Mouse (Mus musculus): ENCODE results near the gene Evi5l. TPM values are rescaled to one million over a fixed set of nuclear protein-coding genes. Genes with fewer than 3 reads are reported as not detected.
A peak's percentile ranks its signal among the peaks of the same experiment; 100 is the strongest.

Evi5l gene
- total RNA-seq, 2 experiments from 2014 or later = 13.5 to 16.9 TPM

DNA sequence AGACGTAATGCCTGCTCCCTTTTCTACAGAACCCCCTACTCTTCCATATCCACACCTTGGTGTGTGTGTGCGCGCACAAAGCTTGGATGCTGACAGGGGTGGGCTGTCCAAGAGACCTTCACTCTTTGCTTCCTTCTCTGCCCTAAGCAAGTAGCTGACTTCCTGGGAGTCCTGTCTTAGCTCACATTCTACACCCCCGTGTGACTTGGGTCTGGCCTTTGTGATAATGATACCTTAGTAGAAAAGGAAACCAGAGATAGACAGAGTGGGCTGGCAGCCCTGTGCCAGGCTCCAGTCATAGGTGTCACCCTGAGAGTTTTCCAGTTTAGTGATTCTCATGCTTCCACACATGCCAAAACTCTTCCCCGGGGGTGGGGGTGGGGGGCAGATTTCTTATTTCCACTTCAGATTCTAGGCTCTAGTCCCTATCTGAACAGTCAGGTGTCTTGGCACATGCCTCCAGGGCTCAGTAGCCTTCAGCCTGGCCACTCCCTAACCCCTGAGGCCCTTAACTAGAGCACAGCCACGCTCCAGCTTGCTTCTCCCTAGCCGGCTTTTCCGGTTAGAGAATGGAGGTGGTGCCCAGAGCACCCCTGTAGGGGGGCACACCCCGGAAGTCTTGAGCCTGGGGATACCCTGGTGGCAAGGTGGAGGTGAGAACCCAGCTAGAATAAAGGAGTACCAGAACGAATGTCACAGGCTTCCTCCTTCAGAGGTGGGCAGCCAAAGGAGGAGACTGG, 64.4 kb downstream of the Evi5l start:
- no peak for TF ChIP-seq CTCF (IDR thresholded peaks at IDR 0.05)
- intact Hi-C loops (cut with DNase I) = no loop called here
- DNase-seq = no peak
- Histone ChIP-seq H3K4me3 (no peak overlapping the region), H3K27ac (no peak overlapping the region)

DNA sequence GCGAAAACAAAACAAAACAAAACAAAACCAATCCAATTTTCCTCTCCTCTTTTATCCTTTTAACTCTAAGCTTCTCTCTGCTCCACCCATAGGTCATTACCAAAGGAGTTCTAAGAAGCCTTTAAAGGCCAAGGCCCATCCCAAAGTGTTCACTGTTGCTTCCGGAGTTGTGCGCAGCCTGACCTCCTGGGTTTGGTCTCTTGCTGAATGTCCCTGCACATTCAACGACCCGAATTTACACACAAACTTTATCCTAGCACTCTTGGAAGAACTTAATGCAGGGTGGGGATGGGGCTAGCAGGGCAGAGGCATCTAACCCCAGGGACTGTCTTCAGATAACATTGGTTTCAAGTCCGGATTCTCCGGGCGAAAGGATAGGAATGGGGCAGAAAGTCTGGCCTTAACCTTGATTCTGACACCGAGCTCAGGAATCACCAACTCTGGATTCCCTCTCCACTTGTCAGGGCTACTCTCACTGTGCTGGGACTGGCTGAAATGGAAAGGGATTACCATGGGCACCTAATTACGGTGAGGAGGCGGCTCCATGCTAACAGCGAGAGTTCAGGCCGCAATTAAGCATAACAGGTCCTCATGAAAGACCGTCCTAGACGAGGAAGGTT, 71.6 kb downstream of the Evi5l start:
- intact Hi-C loops (cut with DNase I) = loop anchor here (2.0 to 5.0 kb wide), 3 partner anchors 37 to 439 kb away; partner anchors contain the start of gene Timm44
- DNase-seq = no peak
- no peak for TF ChIP-seq CTCF (IDR thresholded peaks at IDR 0.05)
- Histone ChIP-seq H3K4me3 (peak overlapping the region; percentile 77), H3K27ac (peak overlapping the region; percentile 96)

DNA sequence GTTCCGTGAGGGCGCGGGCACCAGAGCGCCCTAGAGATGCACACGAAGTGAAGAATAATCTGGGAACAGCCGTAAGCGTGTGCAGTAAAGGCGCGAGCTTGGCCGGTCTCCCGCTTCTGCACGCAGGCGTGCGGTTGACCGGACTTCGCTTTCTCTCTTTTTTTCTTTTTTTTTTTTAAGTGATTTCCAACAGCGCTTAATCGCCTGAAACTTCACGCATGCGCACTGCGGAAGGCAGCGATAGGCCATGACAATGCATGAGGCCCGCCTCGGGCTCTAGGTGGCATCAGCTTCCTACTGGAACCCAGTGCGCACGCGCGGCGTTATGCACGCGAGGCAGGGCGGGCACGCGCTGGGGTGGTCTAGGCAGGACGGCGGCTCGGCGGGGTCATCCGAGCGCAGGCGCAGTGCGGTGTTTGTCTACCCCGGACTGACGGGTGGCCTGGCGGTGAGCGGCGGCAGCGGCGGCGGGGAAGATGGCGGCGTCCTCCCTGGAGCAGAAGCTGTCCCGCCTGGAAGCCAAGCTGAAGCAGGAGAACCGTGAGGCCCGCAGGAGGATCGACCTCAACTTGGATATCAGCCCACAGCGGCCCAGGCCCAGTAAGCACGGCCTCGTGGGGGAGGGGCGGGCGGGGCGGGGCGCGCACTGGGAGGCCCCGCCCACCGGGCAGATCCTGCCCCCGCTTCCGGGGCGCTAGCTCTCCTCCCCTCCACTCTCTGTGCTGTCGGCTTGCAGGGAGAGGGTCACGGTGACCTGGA, 72.2 kb downstream of the Evi5l start, which contains the start of the genes Map2k7 and Gm49320:
Gene Map2k7, plus strand, starts transcription at position 307 of the 759 bp plus-strand sequence.
Gene Gm49320, plus strand, starts transcription at position 432 of the 759 bp plus-strand sequence.
- Histone ChIP-seq H3K4me3 (peak within 1 kb of the TSS; percentile 77), H3K27ac (peak within 1 kb of the TSS; percentile 96)
- peak; percentile 62 for TF ChIP-seq CTCF (IDR thresholded peaks at IDR 0.05)
- intact Hi-C loops (cut with DNase I) = loop anchor here (2.0 to 5.0 kb wide), 3 partner anchors 36 to 439 kb away; partner anchors contain the start of gene Timm44
- DNase-seq = peak; percentile 100

GRCm38 (mm10) chr8:4239193-4239890, 73.0 kb downstream of the Evi5l start:
- intact Hi-C loops (cut with DNase I) = loop anchor here (2.0 to 5.0 kb wide), 3 partner anchors 35 to 438 kb away; partner anchors contain the start of gene Timm44
- TF ChIP-seq CTCF (IDR thresholded peaks at IDR 0.05) = no peak
- no peak for DNase-seq

DNA sequence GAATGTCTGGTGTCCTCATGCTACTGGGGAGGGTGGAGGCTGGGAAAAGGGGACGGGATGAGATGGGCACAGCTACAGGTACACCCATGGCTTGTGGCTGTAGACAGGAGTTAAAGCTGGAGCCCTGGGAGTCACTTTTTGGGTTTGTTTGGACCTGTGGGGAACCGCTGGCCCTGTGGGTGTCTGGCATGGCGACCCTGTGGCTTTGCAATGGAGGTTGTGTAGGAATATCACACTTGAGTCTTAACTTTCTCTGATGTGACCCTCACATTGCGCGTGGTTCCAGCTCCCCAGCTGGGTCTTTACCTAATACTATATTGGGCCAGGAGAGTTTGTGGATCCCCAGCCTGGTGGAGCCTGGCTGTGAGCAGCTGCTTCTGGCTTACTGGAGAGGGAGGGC, 78.7 kb downstream of the Evi5l start:
- no peak for DNase-seq
- intact Hi-C loops (cut with DNase I) = no loop called here
- Histone ChIP-seq H3K4me3 (no peak overlapping the region), H3K27ac (no peak overlapping the region)
- TF ChIP-seq CTCF (IDR thresholded peaks at IDR 0.05) = no peak

More at GRCm38 (mm10) chr8:4239193-4239890, 73.0 kb downstream of the Evi5l start:
- Histone ChIP-seq H3K4me3 (peak overlapping the region; percentile 77), H3K27ac (peak overlapping the region; percentile 96)

DNA sequence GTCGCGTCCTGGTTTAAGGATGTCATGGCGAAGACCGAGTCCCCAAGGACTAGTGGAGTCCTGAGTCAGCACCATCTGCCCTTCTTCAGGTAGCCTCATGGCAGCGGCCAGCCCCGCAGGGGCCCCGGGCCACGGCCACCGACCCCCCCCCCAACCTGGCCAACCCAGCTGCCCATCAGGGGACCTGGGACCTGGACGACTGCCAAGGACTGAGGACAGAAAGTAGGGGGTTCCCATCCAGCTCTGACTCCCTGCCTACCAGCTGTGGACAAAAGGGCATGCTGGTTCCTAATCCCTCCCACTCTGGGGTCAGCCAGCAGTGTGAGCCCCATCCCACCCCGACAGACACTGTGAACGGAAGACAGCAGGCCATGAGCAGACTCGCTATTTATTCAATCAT, 79.4 kb downstream of the Evi5l start:
- intact Hi-C loops (cut with DNase I) = no loop called here
- no peak for DNase-seq
- H3K4me3 ChIP-seq = no peak overlapping the region
- TF ChIP-seq CTCF (IDR thresholded peaks at IDR 0.05) = no peak
- H3K27ac ChIP-seq = no peak overlapping the region

- TF ChIP-seq CTCF (IDR thresholded peaks at IDR 0.05) = no peak
- intact Hi-C loops (cut with DNase I) = no loop called here
- H3K4me3 ChIP-seq = no peak overlapping the region
Measured at GRCm38 (mm10) chr8:4247241-4247640, 80.9 kb downstream of the Evi5l start.

GRCm38 (mm10) chr8:4247951-4248540, 81.7 kb downstream of the Evi5l start, which contains the start of gene Tgfbr3l:
TSS of gene Tgfbr3l (plus strand) at chr8:4248214.
- no peak for DNase-seq
- H3K27ac ChIP-seq = no peak within 1 kb of the TSS
- intact Hi-C loops (cut with DNase I) = no loop called here
- no peak for TF ChIP-seq CTCF (IDR thresholded peaks at IDR 0.05)
- no peak within 1 kb of the TSS for H3K4me3 ChIP-seq

More at GRCm38 (mm10) chr8:4247241-4247640, 80.9 kb downstream of the Evi5l start:
- DNase-seq = no peak
- H3K27ac ChIP-seq = no peak overlapping the region

GRCm38 (mm10) chr8:4249213-4249612, 82.8 kb downstream of the Evi5l start:
- no peak overlapping the region for H3K27ac ChIP-seq
- intact Hi-C loops (cut with DNase I) = no loop called here
- no peak for TF ChIP-seq CTCF (IDR thresholded peaks at IDR 0.05)
- no peak overlapping the region for H3K4me3 ChIP-seq
- DNase-seq = no peak

- TF ChIP-seq CTCF (IDR thresholded peaks at IDR 0.05) = peak; percentile 87
- intact Hi-C loops (cut with DNase I) = loop anchor here (2.0 to 5.0 kb wide), 3 partner anchors 72 to 362 kb away; partner anchors contain the start of gene Zfp958
- Histone ChIP-seq H3K27ac (no peak overlapping the region), H3K4me3 (no peak overlapping the region)
- peak; percentile 92 for DNase-seq
Measured at GRCm38 (mm10) chr8:4250306-4250970, 84.1 kb downstream of the Evi5l start.

Data from gastrocnemius, adult 2 months (tissue).